Mouse (Mus musculus): ENCODE measurements at regions not wholly inside any gene's neighbourhood (a gene's known extent, or its start where the extent isn't known, plus 50 kb on each side); places are given as distances from the start of the nearest gene placed in this dataset.
A peak's percentile ranks its signal among the peaks of the same experiment; 100 is the strongest.
"Not testable (repeated sequence)": the region's sequence is repeated elsewhere in the genome, so short reads cannot be mapped to it uniquely, and the experiment has no call there.

- DNase-seq (ENCODE audit: low spot score in 2 of 2), result no peak
These were observed 170.0 kb upstream of the Kit start for GRCm38 (mm10) chr5:75404601-75405285.

- DNase-seq (ENCODE audit: low spot score in 2 of 2), result no peak
These were observed 169.2 kb upstream of the Kit start for GRCm38 (mm10) chr5:75405496-75405895.

GRCm38 (mm10) chr5:75407686-75408085, 167.0 kb upstream of the Kit start:
- no peak for DNase-seq (ENCODE audit: low spot score in 2 of 2)

- no peak for DNase-seq (ENCODE audit: low spot score in 2 of 2)
These were observed 164.2 kb upstream of the Kit start for GRCm38 (mm10) chr5:75410240-75411186.

- DNase-seq (ENCODE audit: low spot score in 2 of 2), result not testable (repeated sequence)
These were observed 155.4 kb upstream of the Kit start for GRCm38 (mm10) chr5:75419282-75419681.

GRCm38 (mm10) chr5:75432885-75433284, 141.8 kb upstream of the Kit start:
- DNase-seq (ENCODE audit: low spot score in 2 of 2), result no peak

- no peak for DNase-seq (ENCODE audit: low spot score in 2 of 2)
These were observed 136.8 kb upstream of the Kit start for GRCm38 (mm10) chr5:75437924-75438323.

GRCm38 (mm10) chr5:75444024-75444604, 130.6 kb upstream of the Kit start:
- no peak for DNase-seq (ENCODE audit: low spot score in 2 of 2)

GRCm38 (mm10) chr5:75446386-75446785, 128.3 kb upstream of the Kit start:
- no peak for DNase-seq (ENCODE audit: low spot score in 2 of 2)

GRCm38 (mm10) chr5:75449913-75450525, 124.7 kb upstream of the Kit start:
- DNase-seq (ENCODE audit: low spot score in 2 of 2), result no peak

GRCm38 (mm10) chr5:75450564-75450963, 124.2 kb upstream of the Kit start:
- DNase-seq (ENCODE audit: low spot score in 2 of 2), result no peak

GRCm38 (mm10) chr5:75451081-75451480, 123.6 kb upstream of the Kit start:
- DNase-seq (ENCODE audit: low spot score in 2 of 2), result no peak

- peak in 1 of 2 experiments; percentile 19 for DNase-seq (ENCODE audit: low spot score in 2 of 2)
These were observed 123.0 kb upstream of the Kit start for GRCm38 (mm10) chr5:75451693-75452092.

GRCm38 (mm10) chr5:75453757-75454390, 120.8 kb upstream of the Kit start:
- no peak for DNase-seq (ENCODE audit: low spot score in 2 of 2)

GRCm38 (mm10) chr5:75454961-75455541, 119.7 kb upstream of the Kit start:
- DNase-seq (ENCODE audit: low spot score in 2 of 2), result no peak

GRCm38 (mm10) chr5:75457403-75457802, 117.3 kb upstream of the Kit start:
- no peak for DNase-seq (ENCODE audit: low spot score in 2 of 2)

- DNase-seq (ENCODE audit: low spot score in 2 of 2), result no peak
These were observed 116.4 kb upstream of the Kit start for GRCm38 (mm10) chr5:75458317-75458716.

- DNase-seq (ENCODE audit: low spot score in 2 of 2), result no peak
These were observed 114.9 kb upstream of the Kit start for GRCm38 (mm10) chr5:75459758-75460354.

GRCm38 (mm10) chr5:75460414-75461025, 114.2 kb upstream of the Kit start:
- DNase-seq (ENCODE audit: low spot score in 2 of 2), result no peak

- no peak for DNase-seq (ENCODE audit: low spot score in 2 of 2)
These were observed 113.3 kb upstream of the Kit start for GRCm38 (mm10) chr5:75461368-75461767.
